Mouse (Mus musculus): ENCODE results near the gene Slit3.

Gene Slit3

DNA sequence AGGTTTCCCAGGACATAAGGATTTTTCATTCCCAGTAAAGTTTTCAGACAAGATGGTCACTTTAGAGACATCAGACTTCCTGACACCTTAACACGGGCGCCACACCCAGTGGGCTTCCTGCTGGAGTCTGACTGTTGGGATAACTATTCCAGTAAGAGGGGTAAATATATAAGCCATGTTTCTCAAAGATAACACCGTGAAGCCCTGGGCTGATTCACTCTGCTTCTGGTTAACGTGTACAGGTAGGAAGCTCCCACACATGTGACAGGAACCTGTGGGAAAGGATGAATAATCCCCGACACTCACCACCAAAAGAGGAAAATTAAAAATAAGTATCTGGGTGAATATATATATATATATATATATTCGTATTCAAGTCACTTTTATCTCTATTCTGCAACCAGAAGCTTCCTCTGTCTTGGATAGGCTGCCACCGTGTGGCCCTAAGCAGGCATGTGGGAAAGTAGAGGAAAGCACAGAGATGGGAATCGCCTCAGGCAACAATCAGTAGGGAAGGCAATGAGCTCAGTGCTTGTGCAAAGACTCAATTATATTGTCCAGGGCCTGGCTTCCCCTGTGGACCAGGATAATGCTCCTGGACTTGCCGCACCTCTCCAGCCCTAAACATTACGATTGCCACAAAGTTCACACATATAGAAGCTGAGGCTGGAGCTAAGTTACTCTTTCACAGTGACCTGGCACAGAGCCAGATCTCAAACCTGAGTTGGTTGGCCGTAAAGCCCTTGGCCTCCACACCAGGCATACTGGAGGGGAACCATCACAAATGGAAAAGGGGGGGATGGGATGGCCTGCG lies 286.5 kb downstream of the Slit3 start:
- peak; percentile 72 for DNase-seq

DNA sequence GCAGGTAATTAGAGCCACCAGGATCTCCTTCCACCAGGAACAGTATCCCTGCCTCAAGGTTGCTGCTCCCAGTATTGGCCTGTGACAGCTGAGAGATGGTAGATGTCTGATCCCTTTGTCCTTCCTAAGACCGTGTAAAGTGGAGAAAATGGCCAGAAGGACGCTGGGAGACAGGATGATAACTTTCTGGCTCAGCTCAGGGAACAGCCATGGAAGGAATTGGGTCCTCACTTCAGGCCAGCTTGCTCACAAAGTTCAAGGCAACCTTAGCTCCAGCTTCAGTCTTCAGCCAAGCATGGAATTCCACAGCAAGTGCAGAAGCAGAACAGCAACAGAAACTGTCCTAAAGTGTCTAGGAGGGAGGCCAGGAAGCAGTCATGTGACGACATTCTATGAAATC lies 289.4 kb downstream of the Slit3 start:
- no peak for DNase-seq

DNA sequence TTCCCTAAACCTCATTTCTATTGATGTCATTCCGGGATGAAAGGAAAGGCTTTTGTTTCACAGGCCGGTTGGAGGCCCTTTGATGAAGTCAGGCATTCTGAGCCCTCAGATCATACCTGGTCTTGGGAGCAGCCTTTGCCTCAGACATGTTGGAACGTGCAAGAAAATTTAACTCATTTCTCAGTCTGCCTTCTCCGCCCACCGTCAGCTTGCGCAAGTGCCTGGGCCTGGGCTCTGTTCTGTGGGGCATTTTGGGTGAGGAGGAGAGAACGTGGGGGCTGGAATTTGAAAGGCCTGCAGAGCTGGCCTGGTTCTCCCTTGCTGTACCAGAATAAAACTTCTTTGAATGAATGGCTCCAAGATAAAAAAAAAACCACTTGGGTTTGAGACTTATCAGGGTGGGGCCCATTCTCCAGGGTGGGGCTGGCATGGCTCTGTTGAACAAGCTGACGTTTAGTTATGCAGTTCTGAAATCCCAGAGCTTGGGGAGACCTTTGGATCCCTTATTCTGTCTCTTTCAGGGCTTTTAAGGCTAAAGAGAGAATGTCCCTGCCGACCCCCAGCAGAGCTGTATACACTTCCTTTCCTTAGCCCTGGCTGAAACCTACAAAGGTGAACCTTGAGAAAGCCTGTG lies 294.9 kb downstream of the Slit3 start:
- DNase-seq = peak; percentile 37

DNA sequence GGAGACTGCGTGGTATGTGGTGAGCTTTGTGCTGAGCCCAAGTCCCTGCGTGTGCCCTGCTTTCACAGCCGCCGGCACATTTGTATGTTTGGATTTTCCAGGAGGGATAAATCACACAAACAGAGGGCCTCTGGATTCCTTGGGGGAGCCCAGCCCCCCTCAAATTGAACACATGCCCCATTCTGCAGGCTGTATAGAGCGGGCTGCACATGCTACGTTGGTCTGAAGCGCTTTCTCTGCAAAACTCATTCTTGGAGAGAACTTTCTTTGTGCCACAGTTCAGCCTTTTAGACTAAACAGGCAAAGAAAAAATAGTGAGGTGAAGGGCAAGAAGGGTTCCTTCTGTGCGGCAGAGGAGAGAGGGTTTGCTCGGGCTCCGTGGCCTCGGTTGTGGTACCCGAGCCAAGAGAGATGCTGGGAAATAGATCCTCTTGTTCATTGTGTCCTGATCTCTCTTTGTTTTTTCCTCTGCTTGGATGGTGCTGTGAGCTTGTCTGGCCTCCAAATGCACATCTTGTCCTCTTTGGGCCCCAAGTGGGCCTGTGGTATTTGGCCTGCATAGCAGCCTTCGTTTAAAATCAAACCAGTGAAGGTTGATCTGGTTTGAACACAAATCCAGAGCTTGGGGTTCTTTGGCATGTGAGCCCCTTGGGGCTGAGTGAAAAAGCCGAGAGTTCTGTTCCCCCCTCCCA lies 295.5 kb downstream of the Slit3 start:
- peak; percentile 31 for DNase-seq

DNA sequence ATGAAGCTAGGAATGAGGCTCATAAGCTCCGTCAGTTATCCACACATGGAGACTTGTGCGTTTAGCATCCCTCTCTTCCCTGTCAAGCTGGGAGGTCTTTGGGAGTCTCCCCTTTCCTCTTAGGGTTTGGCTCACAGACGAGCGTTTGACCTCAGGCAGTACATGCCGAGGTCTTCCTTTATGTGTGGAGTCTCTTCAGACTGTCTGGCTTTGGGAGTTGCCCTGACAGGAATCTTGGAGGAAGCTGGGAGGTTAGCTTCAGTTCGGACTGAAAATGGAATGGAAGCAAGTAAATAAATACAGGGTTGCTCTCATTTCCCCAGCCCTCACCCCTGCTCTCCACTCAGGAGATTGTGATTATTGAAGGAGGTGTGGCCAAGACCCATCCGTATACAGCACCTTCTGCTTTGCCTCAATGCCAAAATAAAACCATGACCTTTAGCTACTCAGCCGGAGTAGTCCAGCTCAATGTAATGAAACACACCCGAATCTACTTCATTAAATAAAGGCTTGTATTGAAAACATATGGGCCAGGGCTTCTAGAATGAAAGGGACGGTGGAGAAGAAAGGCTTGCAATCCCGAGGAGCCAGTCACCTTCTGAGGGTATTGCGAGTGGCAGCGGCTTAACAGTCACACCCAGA lies 297.0 kb downstream of the Slit3 start:
- no peak for DNase-seq

DNA sequence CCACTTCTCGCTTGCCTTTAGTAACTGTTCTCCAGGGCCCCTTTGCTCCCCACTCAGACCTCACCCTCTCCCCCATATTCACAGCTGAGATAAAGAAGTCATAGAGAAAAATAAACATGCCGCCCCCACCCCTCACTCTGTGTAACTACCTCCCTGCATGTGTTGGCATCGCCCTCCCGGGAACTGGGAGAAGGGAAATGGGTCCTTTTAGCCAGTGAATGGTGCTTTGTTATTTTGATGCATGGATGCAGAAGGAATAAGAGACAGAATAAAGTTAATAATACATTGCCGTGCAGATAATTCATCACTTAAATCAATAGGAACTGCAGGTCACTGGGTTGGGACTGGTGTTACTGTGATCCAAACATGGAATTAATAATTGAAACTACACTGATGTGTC lies 298.0 kb downstream of the Slit3 start:
- no peak for DNase-seq

DNA sequence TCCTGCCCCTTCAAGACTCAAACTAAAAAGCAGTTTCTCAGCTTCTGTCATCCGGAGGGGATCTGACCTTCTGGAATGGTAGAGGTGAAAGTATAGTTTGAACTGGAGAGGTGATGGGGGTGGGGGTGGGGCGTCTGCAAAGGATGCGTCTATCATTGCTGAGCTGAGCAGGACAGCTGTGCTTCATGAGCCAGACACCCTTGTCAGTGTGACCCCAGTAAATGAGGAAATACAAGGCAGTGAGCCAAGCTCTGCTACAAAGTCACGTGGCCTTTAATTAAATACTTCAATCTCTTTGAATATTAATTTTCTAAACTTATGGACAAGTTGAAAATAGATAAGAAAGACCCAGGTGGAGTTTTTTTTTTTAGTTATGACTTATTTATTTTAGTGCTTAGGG lies 300.7 kb downstream of the Slit3 start:
- peak; percentile 58 for DNase-seq

DNA sequence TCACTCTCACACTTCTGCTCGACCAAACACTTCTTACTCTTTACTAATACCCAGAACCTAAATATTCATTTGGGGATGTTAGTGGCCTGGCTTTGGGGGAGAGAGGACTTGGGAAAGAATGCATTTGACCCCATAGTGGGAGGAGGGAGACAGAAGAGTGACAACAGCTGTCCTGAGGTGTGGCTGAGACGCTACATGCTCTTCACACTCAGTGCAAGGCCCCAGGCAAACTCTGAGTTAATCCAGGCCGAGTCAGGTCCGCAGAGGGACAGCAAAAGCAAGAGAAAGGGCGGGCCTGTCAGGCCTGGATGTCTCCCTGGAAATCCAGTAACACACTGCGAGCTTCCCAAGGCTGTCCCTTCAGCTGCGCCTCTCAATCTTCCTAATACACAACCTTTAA lies 307.0 kb downstream of the Slit3 start:
- peak; percentile 55 for DNase-seq

DNA sequence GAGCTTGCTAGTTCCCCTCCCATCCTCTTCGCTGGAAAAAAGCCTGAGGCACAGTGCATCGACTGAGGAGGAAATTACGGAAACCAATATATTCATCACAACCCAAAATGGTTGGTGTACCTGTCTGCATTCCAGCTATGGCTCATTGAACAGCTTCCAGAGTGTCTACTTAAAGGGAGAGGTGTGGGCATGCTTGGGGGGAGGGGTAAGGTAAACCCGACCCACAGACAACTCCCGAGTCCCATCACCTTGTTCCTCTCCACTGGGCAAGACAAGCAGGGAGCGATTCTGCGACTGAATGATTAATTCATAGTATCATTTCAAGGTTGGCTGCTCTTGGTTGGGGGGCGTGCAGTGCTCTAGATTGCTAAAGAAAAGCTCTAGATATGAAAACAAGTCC lies 310.1 kb downstream of the Slit3 start:
- DNase-seq = no peak

DNA sequence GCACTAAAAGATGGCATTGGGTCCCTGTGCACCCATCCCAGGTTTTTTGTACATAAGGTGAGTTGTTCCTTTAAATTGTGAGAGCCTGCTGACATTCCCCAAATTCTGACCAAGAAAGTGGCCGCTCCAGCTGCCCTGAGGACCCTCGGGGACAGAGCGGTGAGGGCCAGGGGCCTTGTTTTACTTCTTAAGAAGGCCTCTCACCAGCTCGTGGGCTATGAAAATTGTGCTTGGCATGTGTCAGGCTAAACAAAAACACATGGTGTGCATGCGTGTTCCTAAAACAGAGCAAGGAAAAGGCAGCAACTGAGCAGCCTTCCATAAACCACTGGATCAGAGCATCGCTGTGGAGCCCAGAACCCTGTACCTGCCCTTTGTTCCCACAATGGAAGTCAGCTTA lies 316.5 kb downstream of the Slit3 start:
- no peak for DNase-seq

DNA sequence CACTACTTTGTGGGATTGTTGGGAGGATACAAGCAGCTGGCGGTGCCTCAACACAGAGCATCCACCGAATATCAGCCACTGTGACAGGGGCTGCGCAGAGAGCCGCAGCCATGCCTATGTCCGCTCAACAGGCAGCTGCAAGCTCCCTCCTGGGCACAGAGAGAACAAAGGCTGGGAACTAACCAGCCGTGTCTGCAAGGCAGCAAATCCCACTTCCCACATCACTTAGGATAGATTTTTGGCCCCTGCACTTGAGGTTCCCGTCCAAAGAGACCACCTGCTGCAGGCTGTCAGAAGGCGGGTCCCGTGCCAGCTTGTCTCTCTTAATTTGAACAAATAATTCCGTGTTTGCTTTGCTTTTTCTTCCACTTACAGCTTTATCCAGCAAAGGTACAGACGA lies 319.2 kb downstream of the Slit3 start:
- DNase-seq = no peak

DNA sequence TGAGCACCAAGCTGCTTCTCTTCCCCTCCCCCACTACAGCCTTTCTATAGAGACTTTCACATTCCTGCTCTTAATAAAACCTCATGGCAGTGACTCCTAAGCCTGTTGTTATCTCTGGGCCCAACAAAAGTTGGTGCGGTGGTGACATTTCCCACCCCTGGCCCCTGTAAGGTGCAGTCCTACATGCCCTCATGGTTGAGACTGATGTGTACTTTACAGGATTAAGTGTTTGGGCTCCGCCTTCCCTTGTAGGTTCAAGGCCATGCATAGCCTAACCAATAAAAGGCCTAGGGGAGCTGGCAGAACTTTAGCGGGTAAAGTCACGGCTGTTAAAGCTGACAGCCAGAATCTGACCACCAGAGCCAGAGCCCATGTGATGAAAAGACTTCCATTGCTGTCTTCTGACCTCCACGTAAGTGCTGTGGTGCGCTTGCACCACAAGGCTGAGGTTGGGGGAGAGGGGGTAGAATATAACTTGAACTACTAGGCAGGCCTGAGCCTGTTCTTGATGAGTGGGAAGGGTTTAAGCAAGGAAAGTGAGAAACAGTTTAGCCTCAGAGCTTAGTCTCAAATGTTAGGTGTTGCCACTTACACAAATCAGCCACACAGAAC lies 323.6 kb downstream of the Slit3 start:
- no peak for DNase-seq

DNA sequence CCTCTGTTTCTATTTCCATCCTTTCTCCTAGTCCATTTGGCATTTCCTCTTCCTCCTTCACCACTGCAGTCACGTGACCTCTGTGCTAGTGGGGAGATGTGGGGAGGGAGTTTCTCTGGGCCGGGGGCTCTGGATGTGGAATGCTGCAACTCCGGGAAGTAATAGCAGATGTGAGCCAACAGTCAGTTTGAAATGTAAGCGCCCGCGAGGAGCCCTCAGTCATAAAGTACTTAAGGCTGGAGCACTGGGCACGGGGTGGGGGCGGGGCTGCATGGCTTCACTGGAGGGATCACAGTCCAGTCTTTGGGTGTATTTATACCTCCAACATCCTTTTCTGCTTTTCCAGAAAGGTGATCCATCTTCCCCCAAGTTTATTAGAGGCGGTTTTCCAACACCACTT lies 326.9 kb downstream of the Slit3 start:
- no peak for DNase-seq

DNA sequence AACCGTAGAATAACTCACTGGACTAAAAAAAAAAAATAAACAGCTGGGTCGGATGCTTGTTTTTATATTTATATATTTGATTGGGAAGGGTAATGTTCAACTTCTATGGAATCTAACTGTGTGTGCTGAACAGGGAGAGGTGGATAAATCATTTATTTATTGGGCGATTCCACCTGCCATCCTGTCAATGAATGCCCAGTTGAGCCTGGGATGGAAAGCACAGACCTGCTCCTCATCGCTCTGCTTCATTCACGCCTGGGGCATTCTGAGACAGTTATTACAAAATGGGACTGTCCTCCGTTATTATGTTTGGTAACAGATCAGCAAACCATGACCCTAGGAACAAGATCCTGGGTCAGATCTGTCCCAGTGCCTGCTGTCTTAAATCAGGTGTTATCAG lies 328.2 kb downstream of the Slit3 start:
- no peak for DNase-seq

DNA sequence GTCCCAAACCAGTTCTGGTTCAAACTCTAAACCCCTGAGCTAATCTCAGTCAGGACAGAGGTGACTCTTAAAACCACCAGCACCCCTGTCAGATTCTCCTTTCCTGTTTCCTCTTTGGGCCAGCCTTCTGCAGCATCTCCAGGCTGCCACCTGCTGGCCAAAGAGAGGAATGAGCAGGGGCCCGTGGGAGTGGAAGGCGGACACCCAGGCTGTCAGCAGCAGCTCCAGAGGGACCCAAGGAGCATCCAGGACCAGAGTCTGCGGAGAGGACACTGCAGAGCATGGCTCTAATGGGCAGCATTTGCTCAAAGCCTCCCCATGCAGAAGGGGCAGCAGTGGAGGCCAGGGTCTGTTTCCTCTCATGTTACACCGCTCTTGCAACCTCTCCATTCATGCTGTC lies 330.6 kb downstream of the Slit3 start:
- DNase-seq = peak; percentile 75

DNA sequence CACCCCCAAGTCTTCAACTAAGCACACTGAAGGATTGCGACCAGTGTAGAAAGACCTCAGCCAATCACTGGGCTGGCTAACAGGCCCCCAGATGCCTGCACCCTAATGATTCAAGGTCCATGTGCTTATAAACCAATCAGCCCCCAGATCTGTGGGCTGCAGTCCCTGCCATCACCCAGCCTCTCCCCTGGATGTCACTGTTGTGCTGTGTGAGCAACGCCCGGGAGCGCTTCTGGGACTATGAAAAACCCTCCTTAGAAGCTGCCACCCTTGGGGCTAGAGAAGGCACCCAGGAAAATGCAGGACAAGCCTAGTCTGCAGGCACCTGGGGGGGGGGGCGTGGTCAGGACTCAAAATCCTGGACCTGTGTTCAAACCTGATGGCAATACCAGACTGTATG lies 331.4 kb downstream of the Slit3 start:
- no peak for DNase-seq

DNA sequence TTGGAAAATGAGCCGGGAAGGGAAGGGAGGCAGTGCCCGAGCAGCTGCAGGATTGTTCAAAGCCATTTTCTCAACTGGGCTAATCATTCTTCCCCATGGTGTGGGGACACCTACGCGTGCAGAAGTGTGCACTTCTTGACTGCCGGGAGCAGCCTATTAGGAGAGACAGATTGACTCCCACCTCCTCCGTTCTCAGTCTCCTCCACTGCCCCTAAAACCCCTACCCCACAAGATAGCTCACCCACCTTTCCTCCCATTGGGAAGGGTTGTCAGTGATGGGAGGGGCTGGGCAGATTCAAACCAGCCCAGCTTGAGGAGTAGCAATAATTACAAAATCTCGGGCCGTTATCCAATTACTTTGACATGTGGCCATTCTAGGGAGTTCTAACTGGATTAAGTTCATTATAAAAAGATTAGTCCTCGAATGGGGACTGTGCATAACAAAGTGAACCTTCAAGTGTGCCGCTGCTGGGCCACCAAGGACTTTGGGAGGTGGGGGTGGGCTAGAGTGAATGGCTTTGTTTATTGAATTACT lies 333.2 kb downstream of the Slit3 start:
- peak; percentile 16 for DNase-seq

DNA sequence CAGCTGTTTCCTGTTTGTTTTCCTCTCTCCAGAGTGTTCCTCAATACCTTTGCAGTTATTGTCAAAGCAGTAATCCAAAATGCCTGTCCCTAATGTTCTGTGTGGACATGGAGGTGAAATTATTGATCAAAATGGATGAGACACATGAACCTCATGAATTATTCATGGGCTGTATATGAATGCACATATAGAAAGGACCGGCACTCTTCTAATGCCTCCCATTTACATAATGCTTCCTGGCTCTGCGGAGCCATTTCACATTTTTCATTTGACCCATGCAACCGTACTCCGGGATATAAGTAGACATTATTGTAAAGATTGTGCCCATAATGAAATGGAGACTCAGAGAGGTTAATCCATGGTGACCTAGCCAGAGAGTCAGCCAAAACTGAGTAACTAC lies 333.8 kb downstream of the Slit3 start:
- DNase-seq = no peak

DNA sequence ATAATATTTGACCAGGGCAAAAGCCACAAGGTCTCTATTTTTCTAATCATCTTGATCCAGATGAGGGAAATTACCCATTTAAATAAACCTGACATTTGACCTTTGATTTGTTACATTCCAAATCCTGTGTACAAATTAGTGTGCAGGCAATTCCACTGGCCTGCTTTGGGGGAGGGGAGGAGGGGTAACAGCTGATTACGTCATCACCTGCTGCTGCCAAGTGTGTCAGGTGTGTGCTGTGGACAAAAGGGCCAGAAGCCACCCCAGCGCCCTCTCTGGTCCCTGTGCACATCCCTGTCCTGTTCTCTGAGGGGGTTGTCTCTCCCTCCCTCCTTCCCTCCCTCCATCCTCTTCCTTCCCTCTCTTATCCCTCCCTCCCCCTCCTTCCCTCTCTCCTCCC lies 337.0 kb downstream of the Slit3 start:
- no peak for DNase-seq

DNA sequence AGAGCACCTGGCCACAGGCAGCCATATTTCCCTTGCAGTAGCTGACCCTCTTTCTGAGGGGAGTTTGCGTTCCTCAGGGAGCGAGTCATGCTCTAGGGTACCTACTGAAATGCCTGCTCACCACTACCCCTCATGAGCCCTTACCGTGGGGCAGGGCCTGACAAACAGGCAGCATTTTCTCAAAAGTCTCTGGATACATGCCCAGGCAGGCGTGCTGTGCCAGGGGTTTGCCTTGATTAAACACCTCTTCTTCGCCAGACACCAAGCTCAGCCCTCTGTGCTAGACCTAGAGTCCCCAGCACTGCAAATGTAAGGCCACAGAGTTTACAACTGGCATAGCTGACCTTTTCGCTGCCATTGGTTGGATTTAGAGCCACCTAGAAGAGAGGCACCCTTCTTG lies 345.7 kb downstream of the Slit3 start:
- no peak for DNase-seq

DNA sequence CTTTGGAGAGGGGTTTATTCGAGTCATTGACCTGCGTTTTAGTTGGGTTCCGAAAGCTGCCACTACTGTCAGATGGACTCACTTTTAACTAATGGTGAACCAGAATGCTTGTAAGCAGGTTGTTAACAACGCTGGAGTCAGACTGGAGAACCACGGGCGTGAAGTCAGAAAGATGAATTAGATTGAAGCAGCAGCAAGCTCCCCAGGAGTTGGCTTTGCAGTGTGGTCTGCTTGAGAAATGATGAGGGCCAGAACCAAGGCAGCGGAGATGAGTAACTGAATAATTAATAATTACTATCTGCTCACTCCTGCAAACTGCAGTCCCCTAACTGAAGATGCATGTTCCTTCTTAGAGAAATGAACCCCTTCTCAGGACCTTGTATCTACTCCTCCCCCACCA lies 347.8 kb downstream of the Slit3 start:
- no peak for DNase-seq

DNA sequence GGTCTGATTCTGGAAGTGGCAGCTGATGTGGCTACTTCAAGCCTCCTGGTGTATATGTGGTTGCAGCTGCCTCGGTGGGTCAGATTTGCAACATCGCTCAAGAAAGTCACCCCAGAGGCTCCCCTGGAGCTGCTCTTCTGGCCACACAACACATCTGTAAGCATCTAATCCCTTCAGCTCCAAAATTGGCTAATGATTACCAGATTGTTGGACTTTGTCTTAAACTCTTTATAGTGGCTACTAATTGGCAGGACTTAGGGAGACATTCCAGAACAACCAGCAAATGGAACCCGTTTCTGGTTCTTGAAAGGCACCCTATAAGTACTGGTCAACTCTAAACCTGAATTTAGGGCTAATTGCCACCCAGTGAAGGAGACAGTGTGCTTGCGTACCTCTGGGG lies 348.9 kb downstream of the Slit3 start:
- no peak for DNase-seq

DNA sequence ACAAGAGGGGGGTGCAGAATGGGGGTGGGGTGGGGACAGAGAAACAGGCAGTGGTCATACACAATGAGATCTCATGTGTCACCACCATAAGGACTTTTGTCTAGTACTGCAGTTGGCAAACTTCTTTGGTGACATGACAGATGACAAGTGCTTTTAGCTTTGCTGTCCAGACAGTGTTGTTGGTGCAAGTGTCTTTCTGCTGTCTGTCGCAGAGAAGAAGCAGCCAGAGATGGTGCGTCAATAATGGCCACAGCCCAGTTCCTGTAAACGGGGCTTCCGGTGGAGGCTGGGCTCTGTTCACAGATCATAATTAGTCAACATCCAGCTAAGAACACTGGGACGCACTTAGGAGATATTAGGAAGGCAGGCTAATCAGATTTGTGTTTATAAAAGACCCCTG lies 349.8 kb downstream of the Slit3 start:
- DNase-seq = peak; percentile 3
